Mouse (Mus musculus): ENCODE measurements at regions not wholly inside any gene's neighbourhood (a gene's known extent, or its start where the extent isn't known, plus 50 kb on each side); places are given as distances from the start of the nearest gene placed in this dataset.

DNA sequence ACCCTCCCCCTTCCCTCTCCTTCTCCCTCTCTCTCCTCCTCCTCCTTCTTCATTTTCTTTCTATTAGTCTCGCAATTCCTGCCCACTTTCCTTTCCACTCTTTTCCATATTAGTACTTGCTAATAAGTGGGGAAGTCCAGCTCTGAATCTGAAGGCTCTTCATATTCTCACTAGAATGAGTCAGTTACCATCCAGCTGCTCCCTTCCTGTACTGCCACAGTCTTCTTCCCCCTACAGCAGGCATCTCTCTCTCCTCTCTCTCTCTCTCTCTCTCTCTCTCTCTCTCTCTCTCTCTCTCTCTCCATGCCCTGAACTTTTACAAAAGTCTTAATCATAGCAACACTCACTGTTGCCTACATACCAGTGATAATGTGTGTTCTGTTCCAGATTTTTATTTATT lies 226.6 kb upstream of the Pter start:
- no peak for DNase-seq (ENCODE audit: extremely low spot score in 1 of 2, low spot score in 1 of 2)

DNA sequence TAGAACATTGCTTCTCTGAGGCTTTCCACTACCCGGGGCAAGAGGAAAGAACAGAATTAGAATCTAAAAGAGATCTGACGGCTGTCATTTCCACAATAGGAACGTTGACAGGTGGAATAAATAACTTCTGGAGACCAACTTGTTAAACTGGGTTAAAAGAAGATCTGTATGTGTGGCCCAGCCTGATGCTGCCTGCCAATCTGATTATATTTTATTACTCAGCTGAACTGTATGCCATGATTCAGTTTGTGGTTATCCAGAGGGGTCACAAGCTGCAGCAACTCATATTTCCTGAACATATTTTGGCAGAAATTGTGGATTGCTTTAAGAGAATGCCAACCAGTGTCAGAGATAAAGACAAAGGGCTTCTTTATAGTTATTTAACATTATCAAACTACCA lies 224.5 kb upstream of the Pter start:
- no peak for DNase-seq (ENCODE audit: extremely low spot score in 1 of 2, low spot score in 1 of 2)

DNA sequence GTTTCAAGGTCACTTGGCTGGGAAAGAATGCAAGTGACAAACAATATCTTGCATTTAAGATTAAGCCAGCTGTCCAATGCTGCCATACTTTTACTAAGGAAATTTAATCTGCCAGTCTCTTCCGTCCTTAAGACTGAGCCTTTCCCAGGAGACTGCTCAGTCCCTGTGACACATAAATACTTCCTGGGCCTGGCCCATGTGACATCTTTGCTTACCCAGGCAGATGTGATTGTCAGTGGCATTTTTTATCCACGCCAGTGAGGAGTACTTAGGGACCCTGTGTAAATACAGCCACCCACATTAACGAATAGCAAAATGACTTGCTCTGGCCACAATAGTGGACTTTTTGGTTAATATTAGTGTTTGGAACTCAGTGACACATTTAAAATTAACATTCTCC lies 216.3 kb upstream of the Pter start:
- no peak for DNase-seq (ENCODE audit: extremely low spot score in 1 of 2, low spot score in 1 of 2)

DNA sequence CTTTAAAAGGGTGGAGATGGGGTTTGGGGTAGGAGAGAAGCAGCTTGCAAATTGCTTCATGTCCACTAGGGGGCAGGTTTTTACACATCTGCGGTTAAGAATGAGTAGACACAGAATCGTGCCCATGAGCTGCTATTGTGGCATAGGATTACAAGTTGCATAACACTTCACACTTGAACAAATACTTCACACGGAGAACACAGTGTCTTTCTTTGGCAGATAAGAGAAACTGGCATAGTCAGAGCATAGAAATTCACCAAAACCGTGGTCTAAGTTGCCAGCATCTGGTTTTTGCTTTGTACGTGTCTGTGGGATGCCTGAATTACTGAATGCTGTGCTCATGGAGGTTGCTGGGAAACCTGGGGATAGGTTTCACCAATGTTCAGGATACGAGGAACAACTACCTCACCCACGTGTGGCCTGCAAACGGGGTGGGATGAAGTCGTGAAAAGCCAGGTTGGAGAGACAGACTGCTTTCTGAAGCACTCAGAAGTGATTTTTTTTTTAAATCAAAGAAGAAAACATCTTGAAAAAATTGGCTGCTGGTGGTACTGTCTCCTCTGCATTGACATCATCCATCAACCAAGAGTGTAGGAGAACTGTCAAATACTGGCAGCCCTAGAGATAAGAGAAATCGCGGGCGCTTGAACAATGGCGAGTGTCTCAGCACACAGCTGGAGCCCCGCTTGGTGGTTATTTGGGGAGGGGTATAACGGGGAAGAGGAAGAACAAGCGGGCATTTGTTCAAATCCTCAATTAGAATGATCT lies 214.5 kb upstream of the Pter start:
- DNase-seq (ENCODE audit: extremely low spot score in 1 of 2, low spot score in 1 of 2): peak; percentile 58 to 83

DNA sequence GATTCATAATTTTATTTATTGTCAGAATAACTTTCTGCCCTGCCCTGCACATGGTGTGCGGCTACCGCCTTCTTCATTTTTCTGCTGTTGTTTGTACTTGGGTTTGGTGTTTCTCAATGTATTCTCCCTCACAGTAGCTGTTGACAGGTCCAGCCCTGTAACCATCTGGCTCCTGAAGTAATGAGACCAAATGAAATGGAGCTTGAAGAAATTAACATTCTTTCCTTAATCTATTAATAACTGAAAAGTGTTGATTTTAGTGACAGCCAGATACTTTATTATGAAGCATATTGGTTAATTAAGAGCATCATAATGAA lies 214.0 kb upstream of the Pter start:
- DNase-seq (ENCODE audit: extremely low spot score in 1 of 2, low spot score in 1 of 2): peak; percentile 4 to 44

DNA sequence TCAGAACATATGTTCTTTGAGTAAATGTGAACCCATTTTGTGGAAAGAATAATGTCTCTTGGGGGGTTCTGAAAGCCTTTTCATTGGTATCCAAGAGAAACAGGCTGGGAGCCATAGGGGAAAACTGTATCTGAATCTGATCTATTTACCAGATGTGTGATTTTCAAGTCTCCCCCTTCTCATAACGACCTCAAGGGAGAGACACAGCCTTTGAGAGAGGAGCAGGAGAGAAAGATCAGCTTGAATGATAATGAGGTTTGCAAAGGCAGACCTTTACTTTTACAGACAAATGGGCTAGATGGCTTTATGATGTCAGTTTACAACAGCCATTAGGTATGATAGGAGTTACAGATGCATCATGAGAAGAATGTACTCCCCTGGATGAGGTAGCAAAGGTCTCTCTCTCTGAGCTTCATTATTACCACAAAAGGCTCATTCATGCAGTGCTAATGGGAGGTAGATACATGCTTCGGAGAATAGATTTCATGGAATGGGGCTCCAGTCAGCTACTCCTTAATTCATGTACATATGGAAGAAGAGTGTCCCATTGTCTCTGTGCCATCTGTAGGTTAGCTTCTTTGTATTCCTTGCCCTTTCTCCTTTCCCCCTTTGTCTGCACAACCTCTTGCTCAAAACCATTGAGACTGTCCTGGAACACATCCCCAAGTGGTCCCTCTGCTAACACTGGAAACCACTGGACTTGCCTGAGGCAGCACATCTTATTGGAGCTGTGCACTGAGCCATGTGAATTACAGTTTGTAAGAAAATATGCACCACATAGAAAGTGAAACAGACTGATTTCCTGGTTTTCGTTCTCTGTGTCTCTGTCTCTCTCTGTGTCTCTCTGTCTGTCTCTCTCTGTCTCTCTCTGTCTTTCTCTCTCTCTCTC lies 207.5 kb upstream of the Pter start:
- DNase-seq (ENCODE audit: extremely low spot score in 1 of 2, low spot score in 1 of 2): no peak

DNA sequence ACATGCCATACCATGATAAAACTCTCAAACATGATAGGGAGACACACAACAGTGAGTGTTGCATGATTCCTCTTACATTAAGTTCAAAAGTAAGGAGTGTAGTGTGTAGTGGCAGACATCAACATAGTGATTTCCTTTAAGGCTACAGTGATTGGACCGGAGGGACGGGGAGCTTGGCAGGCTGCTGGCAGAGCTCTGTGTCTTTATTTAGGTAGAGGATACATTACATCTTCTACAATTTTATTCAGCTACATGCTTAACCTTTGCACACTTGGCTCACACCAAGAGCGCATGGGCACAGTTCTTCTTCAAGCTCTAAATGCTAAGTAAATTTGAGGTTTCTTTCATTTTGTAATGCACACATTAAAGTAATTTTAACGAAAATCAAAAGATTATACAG lies 194.6 kb upstream of the Pter start:
- no peak for DNase-seq (ENCODE audit: extremely low spot score in 1 of 2, low spot score in 1 of 2)

DNA sequence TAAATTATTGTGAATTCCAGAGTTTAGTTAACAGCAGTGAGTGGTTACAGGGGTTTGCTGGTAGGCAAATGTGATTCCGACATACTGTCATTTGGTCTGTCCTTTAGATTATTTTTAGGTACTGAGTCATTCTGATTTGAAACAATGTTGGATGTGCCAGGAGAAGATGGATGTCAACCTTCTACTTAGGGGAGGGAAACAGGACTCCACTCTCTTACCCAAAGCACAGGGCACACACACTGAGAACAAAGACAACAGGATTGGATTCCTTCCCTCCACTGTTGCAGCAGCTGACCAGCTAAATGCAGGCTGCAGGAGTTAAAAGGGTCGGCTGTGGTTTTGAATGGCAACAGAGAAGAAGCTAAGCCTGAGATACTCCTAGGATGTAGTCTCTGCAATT lies 186.7 kb upstream of the Pter start:
- DNase-seq (ENCODE audit: extremely low spot score in 1 of 2, low spot score in 1 of 2): no peak

DNA sequence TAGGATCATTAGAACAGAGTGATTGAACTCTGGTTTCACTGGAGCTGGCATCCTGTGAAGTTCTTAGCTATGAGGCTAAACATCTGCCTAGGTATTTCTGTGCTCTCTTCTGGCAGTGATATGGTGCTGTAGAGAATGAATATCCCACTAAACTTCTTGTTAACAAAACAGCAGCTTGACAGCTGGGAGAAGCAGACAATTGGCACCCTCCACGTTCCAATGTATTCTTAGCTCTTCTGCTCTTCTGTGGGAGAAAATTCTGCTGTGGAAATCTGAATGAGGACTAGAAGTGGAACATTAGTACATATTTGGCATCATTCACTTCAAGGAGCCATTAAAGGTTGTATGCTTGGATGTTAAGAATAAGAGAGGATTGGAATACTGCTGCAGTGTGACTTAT lies 177.0 kb upstream of the Pter start:
- DNase-seq (ENCODE audit: extremely low spot score in 1 of 2, low spot score in 1 of 2): peak; percentile 33 to 57

DNA sequence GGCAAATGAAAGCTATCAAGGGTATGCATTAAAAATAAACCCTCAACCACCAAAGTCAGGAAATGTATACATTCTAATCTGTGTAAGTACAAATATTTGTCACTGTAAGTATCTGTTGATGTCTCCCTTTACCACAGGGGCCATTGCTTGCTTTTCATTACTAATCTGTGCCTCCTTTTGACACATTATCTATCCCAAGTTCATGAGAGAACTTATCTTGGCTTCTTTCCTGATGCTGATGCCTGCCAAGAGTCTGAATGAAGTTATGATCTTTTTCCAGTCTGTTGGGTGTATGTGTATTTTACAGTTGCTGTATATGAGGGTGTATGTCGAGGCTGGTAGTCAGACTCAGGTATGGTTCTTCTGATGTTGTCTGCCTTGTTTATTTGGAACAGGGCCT lies 165.0 kb upstream of the Pter start:
- no peak for DNase-seq (ENCODE audit: extremely low spot score in 1 of 2, low spot score in 1 of 2)

DNA sequence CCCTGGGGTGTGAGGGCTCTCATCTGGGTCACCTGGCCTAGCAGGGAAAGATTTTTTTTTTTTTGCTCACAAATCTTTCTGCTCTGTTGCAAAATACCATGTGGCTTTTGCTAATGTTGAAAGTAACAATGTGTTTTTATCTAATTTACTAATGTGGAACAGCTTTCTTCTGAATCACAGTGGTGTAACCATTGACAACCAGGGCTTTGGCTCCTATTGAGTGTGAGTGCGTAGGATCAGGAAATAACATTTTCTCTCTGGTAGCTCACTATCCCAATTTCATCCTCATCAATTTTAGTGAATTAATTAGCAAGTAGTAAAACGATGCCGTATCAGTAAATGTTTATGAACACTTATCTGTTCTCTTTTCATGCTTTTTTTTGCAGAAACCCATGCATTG lies 163.9 kb upstream of the Pter start:
- no peak for DNase-seq (ENCODE audit: extremely low spot score in 1 of 2, low spot score in 1 of 2)

DNA sequence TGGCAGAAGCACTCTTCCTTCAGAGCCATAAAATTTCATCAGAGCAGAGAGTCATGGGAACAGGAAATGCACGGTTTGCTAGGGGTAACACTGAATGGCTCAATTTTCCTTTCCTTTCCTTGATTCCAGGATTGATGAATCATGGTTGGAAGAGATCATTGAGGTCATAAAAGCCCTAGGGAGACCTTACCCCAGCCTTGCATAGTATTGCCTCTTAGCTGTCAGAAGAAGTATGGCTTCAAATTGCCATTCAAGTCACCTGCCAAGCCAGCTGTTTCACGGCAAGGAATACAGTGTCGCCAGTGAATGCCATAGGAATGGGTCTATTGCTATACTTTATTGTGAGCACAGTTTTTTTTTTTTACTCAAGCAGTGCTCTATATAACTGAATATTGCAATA lies 162.4 kb upstream of the Pter start:
- DNase-seq (ENCODE audit: extremely low spot score in 1 of 2, low spot score in 1 of 2): no peak

DNA sequence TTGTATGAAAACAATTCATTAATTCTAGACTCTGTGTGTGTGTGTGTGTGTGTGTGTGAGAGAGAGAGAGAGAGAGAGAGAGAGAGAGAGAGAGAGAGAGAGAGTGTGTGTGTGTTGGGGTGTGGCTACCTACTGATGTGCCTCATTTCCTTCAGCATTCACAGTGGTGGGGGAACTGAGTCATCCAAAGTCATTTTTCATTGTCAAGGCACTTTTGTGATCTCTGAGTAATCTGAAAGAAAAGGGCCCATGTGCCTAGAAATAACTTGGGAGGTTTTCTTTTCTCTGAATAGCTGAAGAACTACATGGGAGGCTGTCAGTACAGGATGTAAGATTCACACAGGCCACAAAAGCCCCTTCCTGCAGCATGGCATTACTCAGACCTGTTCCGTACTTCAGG lies 159.3 kb upstream of the Pter start:
- DNase-seq (ENCODE audit: extremely low spot score in 1 of 2, low spot score in 1 of 2): no peak

DNA sequence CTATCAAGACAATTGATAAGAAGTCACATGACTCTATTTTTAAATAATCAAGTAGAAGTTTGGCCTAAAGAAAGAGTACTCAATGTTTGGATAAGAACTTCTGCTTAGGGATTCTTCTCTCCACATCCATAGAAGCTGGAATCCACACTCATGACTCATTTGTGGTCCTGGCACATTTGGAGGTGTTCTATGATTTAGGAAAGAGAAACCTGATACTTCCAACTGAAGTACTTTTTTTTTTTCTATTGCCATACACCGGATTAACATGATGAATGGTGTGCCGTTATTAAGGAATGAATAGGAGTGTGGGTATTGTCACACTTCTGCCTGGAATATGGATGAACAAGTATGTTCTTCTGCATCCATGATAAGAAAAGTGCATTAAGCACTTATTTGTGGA lies 158.5 kb upstream of the Pter start:
- DNase-seq (ENCODE audit: extremely low spot score in 1 of 2, low spot score in 1 of 2): no peak

DNA sequence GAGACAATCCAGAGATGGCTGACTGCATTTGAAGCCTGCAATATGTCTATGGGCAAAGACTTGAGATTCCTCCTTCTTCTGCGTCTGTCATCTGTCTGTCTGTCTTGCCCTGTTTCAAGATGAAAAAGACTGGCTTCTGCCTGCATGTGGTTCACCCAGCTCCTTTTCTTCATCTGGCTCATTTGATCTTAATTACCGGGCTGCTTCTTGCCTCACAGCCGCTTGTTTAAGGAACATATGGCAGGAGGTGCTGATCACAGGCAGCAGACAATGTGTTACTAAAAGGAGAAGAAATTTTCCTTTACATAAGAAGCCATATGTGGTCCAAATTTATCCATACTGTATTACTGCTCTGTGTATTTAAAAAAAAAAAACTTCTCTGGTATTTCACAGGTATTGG lies 147.0 kb upstream of the Pter start:
- DNase-seq (ENCODE audit: extremely low spot score in 1 of 2, low spot score in 1 of 2): peak; percentile 47 to 71

DNA sequence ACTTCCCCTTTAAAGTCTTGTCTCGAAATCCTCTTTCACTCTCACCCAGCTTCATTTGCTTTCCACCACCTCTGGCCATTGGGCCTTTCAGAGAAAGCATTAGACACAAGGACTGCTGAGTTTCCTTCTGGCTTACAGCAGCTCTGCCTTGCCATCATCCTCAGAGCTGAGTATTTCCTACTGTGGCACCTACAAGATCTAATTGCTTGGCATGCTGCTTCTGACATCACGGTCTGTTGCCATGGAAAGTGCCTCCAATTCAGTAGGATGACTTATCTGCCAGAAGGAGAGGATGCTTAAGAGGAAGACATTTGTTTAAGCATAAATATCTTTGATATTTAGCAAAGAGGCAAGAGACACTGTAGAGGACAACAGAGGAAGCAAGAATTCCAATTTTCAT lies 146.1 kb upstream of the Pter start:
- DNase-seq (ENCODE audit: extremely low spot score in 1 of 2, low spot score in 1 of 2): peak; percentile 26 to 57

DNA sequence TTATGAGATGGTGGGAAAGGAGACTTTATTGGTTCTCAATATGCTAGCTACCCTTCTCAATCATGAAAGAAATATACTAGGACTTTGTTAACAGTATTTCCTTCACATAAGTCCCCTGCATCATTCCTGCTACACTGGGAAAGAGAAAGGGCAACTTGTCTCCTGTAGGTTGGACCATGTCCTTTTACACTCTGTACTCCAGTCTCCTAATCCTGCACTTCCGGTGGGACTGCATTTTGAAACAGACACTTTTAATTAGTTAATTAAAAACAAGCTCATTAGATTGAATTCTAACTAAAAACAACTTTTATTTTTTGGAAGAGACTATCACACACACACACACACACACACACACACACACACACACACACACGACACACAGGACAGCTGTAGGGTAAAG lies 131.2 kb upstream of the Pter start:
- no peak for DNase-seq (ENCODE audit: extremely low spot score in 1 of 2, low spot score in 1 of 2)

DNA sequence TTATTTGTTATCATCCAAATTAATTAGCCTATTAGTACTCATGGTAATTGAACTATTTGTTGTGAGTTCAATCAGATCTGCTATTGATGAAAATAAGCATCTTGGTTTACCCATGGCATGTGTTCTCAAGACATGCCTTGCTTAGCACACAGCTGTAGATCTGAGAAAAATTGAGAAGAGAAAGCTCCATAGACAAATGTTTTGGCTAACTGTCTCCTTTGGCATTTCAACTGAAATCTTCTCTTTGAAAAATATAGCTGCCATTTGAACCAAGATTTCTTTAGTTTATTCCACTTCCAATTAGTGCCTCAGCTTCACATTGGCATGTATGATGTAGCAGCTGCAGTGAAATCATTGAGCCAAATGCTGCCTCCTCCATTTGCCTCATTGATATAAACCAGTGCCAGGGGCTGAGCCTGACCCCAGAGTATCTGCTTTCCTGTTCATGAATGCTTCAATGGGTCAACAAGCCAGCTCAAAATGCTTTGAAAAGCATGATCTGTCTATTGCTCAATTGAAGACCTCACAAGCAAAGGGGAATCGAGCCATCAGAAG lies 126.1 kb upstream of the Pter start:
- DNase-seq (ENCODE audit: extremely low spot score in 1 of 2, low spot score in 1 of 2): no peak

DNA sequence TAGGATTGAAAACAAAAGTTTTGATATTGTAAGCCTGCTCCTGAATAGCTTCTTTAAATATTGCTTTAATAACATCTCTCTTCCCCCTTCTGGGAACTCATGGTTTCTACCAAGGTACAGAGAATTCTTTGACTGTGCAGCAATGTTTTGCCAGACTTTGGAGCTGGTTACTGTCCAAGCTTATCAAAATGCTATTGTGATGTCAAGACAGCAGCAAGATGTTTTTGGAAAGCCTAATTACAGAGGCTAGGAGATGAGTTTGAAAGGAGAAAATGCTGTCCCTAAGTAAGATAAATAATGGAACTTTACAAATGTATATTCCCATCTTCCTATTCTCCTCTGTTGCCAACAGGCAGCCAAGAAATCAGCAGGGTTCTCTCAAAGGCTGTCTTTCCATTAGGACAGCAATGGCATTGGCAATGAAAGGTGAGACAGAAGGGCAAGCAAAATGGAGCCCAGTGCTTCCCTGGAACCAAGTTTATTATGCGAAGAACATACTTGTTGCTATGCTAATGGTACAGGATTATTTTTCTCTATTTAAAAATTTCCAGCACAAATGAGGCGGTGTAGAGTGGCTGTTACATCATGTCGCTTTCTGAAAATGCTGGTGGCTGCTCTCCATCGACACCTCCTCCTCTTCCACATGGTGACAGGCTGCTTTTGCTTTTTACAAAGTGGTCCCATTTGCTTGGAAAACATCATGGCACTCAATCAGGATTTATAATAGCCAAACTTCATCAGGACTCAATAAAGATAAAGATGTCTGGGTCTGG lies 124.5 kb upstream of the Pter start:
- DNase-seq (ENCODE audit: extremely low spot score in 1 of 2, low spot score in 1 of 2): peak in 1 of 2 experiments; percentile 42

DNA sequence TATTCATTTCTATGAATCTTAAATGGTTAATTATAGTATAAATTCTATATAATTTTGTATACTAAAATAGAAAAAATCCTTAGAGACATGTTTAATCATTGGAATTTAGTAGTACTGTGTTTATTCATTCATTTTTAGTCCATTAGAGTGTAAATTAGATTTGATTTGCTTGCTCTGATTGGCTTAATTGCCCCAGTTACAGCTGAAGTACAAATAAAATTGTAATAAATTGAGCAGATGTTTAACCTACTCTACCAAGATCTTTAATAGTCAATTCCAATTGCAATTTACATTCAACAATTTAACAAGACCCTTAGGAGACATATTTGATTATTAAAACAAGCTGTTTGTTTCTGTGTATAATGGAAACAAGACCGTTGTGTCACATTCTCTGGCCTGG lies 121.2 kb upstream of the Pter start:
- no peak for DNase-seq (ENCODE audit: extremely low spot score in 1 of 2, low spot score in 1 of 2)

DNA sequence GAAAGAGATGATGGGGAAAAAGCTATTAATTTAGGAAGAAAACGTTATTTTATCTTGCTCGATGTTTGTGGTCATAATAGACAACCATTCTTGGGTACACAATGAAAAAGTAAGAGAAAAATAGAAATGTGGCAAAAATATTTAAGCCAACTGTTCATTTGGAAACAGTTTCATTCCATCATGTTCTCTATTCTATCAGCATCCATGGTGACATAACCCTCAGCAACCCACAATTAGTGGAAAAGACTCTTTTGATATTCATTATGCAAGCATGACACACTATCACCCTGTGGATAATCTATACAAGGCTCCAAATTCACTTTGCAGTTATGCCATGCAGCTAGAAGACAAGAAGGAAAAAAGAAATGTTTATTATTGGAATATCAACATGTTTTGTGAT lies 118.7 kb upstream of the Pter start:
- no peak for DNase-seq (ENCODE audit: extremely low spot score in 1 of 2, low spot score in 1 of 2)

All from frontal cortex, adult 2 months (tissue).